Mouse (Mus musculus) spleen, adult 2 months (tissue): ENCODE data around the gene Cdk9.

Source experiments
- CTCF ChIP-seq: fragments of 200-500 bp; IDR thresholded peaks from 2 replicates; pipeline ENCODE4 v1.5.1; 2011; ENCODE audit warnings: mild to moderate bottlenecking, inconsistent platforms; ENCODE audit not compliant: insufficient read depth, insufficient read length, insufficient replicate concordance; ENCODE audit errors: extremely low read depth
- POLR2A ChIP-seq: fragments of 200-500 bp; IDR thresholded peaks from 2 replicates; pipeline ENCODE4 v1.6.1; 2011; ENCODE audit warnings: low read depth, low read length, inconsistent platforms

DNA sequence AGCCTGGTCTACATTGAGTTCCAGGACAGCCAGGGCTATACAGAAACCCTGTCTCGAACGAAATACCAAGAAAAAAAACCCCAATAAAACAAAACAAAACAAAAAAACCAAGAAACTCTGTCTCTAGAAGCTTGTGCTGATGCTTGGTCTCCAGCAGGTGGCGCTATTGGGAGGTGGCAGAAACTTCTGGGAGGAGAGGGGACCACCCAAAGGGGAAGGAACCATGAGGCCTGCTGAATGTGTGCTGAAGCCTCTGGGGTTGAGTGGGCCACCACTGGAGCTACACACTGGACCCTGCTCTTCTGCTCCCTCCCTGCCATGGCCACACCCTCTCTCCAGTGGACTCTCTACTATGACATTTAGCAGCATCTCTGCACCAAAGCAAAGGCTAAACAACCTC is 4.2 kb downstream of the Cdk9 start:
- peak; percentile 77; the same call in 1 of the 2 replicates for TF ChIP-seq CTCF
- TF ChIP-seq POLR2A, result no peak
